Mouse (Mus musculus) CD8-positive naive resting alpha-beta T cell, adult 2 months (primary cell): ENCODE results near the gene Dgat2.

ENCODE experiments used
- DNase-seq, 2 experiments: peaks; one replicate each; pipeline ENCODE4 v3.0.0; 2022; ENCODE audit warnings: low read depth in 2 of 2, low spot score in 2 of 2

Dgat2 gene

DNA sequence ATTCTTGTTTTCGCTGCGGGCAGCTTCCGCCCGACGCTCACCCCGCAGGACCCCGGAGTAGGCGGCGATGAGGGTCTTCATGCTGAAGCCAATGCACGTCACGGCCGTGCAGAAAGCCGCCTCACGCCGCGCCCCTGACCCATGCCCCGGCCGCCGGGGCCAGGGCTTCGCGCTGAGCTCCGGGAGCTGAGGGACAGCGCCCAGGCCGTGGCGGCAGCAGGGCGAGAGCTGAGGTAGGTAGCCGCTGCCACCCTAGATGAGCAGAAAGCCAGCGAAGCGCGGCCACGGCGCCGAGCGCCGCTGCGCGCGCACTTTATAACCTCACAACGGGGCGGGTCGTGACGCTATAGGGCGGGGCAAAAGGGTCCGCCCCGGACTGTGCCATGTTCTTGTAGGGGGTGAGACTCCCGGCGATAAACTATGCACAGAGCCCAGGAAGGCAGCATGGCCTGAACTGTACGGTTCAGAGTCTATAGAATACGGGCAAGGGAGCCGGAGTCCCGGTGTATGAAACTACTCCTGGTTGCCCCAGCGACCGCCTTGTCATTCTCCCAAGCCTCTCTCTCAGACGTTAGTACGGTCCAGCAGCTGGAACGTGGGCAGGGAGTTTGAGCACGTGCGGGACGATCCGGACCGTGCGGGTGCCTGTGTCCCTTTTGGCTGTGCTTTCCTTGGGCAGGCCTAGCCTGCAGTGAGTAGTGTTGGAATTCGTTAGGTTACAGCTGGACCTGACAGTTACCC lies at the start of gene Dgat2:
Gene Dgat2 (minus strand): TSS at position 288 of the 741 bp plus-strand sequence.
- peak; percentile 88 to 93 for DNase-seq

DNA sequence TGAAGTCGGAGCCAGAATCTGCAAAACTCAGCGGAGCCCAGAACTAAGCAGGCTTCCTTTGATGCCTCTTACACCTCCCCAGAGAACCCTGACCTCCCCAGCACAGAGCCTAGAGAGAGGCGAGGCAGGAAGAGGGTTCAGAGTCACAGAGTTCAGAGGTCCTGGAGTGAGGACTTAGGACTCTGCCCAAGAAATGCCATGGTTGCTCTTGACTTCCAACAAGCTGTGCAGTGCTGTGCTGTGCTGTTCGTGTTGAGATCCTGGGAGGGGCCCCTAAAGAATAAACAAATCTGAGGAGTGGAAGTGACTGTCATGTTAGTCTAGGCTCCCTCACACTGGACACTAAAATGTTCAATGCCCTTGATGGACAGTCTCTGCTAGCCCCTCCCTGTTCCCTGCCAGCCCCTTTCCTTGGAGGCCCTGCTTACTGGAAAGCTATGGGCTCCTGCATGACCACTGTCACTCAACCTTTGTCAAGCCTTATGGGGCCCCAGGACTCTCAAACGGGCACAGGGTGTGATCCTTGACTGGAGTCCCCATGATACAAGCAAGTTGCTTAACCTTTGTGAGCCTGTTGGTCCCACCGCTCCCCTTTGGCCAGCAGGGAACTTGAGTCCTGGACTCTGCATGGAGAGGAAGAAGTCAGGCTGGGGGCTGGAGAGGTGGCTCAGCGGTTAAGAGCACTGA lies 47.7 kb upstream of the Dgat2 start:
- no peak for DNase-seq

GRCm38 (mm10) chr7:99229411-99229810 lies 46.9 kb upstream of the Dgat2 start:
- DNase-seq, result no peak

- DNase-seq, result no peak
These were observed 46.3 kb upstream of the Dgat2 start for GRCm38 (mm10) chr7:99228825-99229224.

DNA sequence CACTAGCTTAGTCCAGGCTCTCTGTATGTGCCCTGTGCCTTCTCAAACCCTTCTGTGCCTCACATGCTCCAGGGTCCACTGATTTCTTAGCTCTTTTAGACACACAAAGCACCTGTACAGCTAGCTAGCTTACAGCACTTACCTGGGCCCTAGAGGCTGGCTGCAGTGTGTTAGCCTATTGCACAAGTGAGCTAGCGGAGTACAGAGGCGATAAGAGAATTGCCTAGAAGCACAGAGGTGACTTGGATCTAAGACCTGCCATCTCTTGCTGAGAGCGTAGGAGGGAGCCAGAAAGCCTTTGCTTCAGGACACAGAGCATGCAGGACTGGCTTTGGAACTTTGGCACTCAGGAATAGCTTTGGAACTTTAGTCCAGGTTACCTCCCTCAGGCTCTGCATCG lies 44.7 kb upstream of the Dgat2 start:
- DNase-seq, result no peak

- DNase-seq, result no peak
These were observed 44.1 kb upstream of the Dgat2 start for GRCm38 (mm10) chr7:99226662-99227061.

GRCm38 (mm10) chr7:99225421-99225820 lies 42.9 kb upstream of the Dgat2 start:
- no peak for DNase-seq

- DNase-seq, result no peak
These were observed 42.2 kb upstream of the Dgat2 start for GRCm38 (mm10) chr7:99224648-99225190.

DNA sequence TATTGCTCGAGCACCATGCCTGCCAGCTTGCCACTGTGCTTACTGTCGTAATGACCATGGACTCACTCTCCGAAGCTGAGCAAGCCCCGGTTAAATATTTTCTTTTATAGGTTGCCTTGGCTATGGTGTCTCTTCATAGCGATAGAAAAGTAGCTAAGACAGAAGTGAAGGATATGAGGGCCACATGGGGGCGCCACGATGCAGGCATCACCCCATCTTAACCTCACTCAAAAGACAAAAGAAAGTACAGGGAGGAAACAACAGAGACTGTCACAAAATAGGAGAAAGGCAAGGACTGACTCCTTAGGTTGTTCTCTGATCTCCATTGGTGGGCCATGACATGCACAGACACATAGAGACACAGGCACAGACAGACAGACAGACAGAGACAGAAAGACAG lies 41.7 kb upstream of the Dgat2 start:
- no peak for DNase-seq

DNA sequence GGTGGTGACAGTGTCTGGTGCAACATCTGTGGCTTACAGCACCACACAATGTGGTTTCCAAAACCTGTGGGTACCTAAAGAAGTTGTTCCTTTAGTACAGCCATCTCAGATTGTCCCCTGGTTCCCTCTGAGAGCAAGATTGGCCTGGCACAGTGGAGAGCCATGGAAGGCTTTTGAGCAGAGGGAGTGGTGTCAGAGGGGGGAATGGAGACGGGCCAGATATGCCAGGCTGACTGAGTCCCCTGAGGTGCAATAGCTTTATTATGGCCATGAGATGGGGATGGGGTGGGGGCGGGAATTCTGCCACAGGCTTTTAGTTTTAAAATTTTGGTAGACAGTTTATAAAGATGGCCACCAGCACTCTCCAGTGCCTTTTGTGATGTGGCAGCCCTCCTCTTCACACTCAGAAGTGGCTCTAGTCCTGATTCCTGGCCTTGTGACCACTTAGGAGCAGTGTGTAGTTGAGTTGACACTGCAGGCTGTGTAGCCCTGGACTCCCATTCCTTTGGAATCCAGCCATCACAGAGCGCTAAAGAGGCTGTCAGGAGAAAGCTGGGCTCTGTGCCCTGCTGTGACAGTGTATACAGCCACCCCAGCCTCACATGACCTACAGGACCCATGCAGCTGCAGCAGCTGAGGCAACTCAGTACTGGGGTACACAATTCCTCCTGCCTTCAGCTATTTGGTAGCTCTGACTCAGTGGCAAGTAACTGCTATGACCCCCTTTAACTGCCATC lies 35.0 kb upstream of the Dgat2 start:
- DNase-seq, result no peak

DNA sequence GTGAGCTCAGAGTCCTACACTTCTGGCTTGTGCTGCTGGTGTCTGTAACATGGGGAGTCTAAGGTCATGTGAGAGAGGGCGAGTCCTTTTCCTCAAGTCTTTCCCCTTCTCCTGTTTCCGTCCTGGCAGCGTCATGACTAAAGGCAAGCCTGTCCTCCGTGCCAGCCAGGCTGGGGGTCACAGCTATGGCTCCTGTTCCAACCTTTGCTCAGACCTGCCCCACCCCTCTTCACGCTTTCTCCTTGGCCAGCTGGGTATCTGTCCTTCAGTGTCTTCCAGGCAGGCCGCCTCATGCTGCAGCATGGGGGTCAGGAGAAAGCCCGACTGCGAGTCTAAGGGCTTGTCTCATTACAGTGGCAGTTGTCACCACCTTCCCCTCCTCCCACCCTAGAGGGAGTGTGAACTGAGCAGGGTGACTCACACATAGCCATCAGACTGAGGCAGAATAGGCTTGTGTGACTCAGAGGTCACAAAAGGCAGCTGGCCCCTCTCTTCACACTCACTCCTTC lies 32.9 kb upstream of the Dgat2 start:
- no peak for DNase-seq

GRCm38 (mm10) chr7:99214621-99215185 lies 32.2 kb upstream of the Dgat2 start:
- no peak for DNase-seq

DNA sequence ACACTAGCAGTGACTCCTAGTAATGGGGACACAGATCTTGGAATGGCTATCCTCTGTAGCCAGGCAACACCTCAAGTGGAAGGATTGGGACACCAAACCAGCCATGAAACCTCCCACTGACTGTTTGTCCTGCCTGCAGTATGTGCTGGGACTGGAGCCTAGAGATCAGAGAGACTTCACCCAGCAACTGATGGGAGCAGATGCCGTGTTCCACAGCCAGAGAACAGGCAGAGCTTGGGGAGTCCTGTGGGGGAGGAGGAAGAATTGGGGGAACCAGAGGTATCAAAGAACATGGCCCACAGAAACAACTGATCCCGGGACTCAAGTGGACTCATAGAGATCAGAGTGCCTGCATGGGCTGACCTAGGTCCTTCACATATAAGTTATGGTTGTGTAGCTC lies 31.2 kb upstream of the Dgat2 start:
- no peak for DNase-seq

DNA sequence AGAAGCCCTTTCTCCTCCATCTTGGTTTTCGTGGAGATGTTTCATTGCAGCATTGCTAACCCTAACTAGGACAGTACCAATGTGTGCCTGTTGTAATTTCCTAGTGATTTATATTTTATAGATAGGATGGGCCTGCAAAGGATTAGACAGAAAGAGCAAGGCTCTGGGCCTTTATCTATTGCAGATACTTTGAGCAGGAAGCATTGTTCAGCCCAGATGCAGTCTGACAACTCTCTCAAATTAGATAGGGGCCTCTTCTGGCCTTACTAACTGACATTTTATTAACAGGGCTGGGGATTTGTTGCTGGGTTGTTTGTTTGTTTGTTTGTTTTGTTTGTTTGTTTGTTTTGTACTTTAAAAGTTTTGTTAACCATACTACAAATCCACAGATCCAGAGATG lies 30.5 kb upstream of the Dgat2 start:
- no peak for DNase-seq

GRCm38 (mm10) chr7:99208704-99209103 lies 26.2 kb upstream of the Dgat2 start:
- DNase-seq, result no peak

DNA sequence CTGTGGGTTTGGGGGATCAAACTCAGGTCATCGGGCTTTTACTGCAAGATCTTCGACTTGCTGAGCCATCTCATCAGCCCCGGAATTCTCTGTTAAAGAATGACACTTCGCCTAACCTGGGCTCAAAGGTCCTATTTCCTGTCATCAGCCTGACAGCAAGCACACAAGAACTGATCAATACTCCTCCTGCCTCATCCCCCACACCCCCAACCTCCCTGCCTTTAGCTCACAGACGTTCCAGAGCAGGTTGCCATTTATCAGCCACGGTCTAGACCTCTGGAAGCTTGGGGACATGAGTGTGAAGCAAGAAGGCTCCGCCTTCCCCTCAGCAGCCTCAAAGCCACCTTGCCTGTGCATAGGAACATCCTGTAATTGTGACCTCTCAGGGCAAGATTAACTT lies 23.8 kb upstream of the Dgat2 start:
- no peak for DNase-seq

GRCm38 (mm10) chr7:99202163-99202562 lies 19.6 kb upstream of the Dgat2 start:
- no peak for DNase-seq

DNA sequence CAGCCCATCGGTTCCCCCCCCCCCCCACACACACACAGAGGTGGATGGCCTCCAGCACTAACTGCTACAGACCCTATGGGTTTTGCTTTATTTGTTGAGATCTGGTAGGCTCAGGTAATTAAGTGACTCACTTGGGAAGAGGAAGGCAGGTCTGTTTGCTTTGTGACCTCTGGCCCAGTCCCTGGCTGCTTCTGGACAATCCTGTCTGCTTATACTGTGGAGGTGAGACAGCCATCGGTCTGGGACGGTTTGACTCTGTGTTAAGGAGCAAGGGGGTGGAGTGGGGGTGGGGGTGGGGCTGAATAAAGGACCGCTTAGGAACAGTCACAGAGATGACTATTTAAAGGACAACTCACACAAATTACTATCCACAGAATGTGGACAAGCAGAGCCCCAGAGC lies 17.8 kb upstream of the Dgat2 start:
- no peak for DNase-seq

DNA sequence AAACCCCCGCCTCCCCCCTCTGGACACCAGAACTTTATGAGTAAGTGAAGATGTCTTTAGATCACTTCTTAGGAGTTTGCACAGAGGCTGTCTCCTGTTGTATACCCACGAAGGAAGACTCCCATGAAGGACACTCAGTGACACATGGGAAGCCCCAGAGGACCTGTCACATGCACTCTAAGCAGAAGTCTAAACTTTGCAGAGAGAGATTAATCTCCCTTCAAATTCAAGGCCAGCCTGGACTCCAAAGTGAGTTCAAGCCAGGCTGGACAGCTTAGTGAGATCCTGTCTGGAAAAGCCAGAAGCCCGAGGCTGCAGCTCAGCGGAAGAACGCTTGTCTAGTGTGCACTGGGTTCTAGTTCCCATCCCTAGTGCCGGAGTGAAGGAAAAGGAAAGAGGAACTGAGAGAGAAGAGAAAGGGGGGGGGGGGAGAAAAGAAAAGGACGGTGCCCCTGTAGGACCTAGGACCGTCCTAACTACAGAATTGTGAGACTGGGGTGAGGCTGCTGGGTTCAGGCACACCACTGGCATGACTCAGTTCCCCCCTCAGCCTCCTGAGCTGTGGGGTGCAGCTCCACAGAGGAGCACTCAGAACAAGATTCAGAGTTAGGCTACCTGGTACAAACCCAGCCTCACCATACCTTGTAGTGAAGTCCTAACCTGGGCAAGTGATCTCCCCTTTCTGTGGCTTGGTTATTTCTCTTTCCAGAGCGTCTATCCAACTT lies 17.1 kb upstream of the Dgat2 start:
- DNase-seq, result no peak

GRCm38 (mm10) chr7:99198811-99199210 lies 16.3 kb upstream of the Dgat2 start:
- DNase-seq, result no peak

DNA sequence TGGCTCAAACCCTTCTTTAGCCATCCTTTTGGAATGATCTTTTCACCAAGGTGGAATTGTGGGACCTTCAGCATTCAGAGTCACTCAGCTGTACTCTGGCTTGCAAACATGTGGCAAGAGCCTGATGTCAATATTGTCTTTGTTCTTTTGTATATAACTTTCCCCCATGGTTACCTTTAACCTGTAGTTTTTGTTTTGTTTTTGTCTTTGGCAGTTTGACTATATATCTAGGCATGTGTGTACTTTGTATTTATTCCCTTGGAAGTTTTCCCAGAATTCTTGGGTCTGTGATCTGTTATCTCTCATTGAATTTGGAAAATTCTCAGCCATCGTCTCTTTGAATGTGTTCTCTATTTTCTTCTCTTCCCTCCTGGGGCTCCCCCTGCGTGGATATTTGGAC lies 12.0 kb upstream of the Dgat2 start:
- no peak for DNase-seq
